Mouse (Mus musculus) left cerebral cortex, postnatal 36 days (tissue): ENCODE measurements around the gene Cic. TPM values are rescaled to one million over a fixed set of nuclear protein-coding genes. Genes with fewer than 3 reads are reported as not detected.

ENCODE experiments used
- DNase-seq, 2 experiments: peaks; one replicate each; pipeline ENCODE4 v3.0.0; 2021 to 2022; ENCODE audit warnings: low spot score in 2 of 2, mixed read lengths in 1 of 2
- intact Hi-C: fragments of 180-260 bp; cut with DNase I; formaldehyde crosslinking; loops from one replicate; pipeline ENCODE4 v1.15.1; 2025
- total RNA-seq, 2 experiments: library from RNA; stranded (reverse); gene quantifications; 2 replicates each; pipeline ENCODE4 v1.2.3; 2021

The Cic gene
- total RNA-seq, 2 experiments from 2014 or later = 206 to 234 TPM

GRCm38 (mm10) chr7:25279076-25279860, 11.8 kb downstream of the Cic start:
- intact Hi-C loops = loop anchor here (1.0 to 2.0 kb wide), 3 partner anchors 31 to 100 kb away; partner anchors contain the start of genes Megf8 and Pou2f2
- DNase-seq = peak; percentile 71 to 92

GRCm38 (mm10) chr7:25279861-25280791, 12.6 kb downstream of the Cic start:
- intact Hi-C loops = loop anchor here (1.0 to 2.0 kb wide), 3 partner anchors 32 to 101 kb away; partner anchors contain the start of genes Megf8 and Pou2f2
- DNase-seq = peak in 1 of 2 experiments; percentile 45

- DNase-seq = no peak
- intact Hi-C loops = no loop called here
Measured at GRCm38 (mm10) chr7:25281166-25281733, 13.7 kb downstream of the Cic start.

GRCm38 (mm10) chr7:25281734-25282601, 14.5 kb downstream of the Cic start:
- intact Hi-C loops = loop anchor here (2.0 kb wide), 1 partner anchor 15 kb away; the partner anchor contains the start of gene Pafah1b3
- peak; percentile 94 to 97 for DNase-seq

GRCm38 (mm10) chr7:25282731-25283211, 15.3 kb downstream of the Cic start:
- DNase-seq = peak in 1 of 2 experiments; percentile 53
- intact Hi-C loops = loop anchor here (2.0 kb wide), 1 partner anchor 14 kb away; the partner anchor contains the start of gene Pafah1b3

- intact Hi-C loops = loop anchor here (2.0 kb wide), 1 partner anchor 13 kb away; the partner anchor contains the start of gene Pafah1b3
- DNase-seq = no peak
Measured at GRCm38 (mm10) chr7:25283637-25284036, 16.1 kb downstream of the Cic start.

GRCm38 (mm10) chr7:25284171-25284570, 16.7 kb downstream of the Cic start:
- DNase-seq = no peak
- intact Hi-C loops = no loop called here

- intact Hi-C loops = no loop called here
Measured at GRCm38 (mm10) chr7:25284766-25285165, 17.3 kb downstream of the Cic start.

GRCm38 (mm10) chr7:25285511-25286238, 18.2 kb downstream of the Cic start:
- DNase-seq = no peak
- intact Hi-C loops = no loop called here

More at GRCm38 (mm10) chr7:25284766-25285165, 17.3 kb downstream of the Cic start:
- DNase-seq = no peak

- intact Hi-C loops = no loop called here
- no peak for DNase-seq
Measured at GRCm38 (mm10) chr7:25286989-25287388, 19.5 kb downstream of the Cic start.

GRCm38 (mm10) chr7:25288011-25288410, 20.5 kb downstream of the Cic start:
- DNase-seq = no peak
- intact Hi-C loops = no loop called here

GRCm38 (mm10) chr7:25288721-25289120, 21.2 kb downstream of the Cic start:
- DNase-seq = no peak
- intact Hi-C loops = no loop called here

GRCm38 (mm10) chr7:25289925-25290324, 22.4 kb downstream of the Cic start:
- intact Hi-C loops = no loop called here
- DNase-seq = no peak

GRCm38 (mm10) chr7:25290463-25290862, 23.0 kb downstream of the Cic start:
- no peak for DNase-seq
- intact Hi-C loops = no loop called here

- intact Hi-C loops = no loop called here
- DNase-seq = no peak
Measured at GRCm38 (mm10) chr7:25290911-25291310, 23.4 kb downstream of the Cic start.

- no peak for DNase-seq
- intact Hi-C loops = no loop called here
Measured at GRCm38 (mm10) chr7:25292107-25292506, 24.6 kb downstream of the Cic start.

GRCm38 (mm10) chr7:25293191-25293739, 25.8 kb downstream of the Cic start:
- intact Hi-C loops = no loop called here
- DNase-seq = no peak

GRCm38 (mm10) chr7:25294495-25294894, 27.0 kb downstream of the Cic start:
- intact Hi-C loops = no loop called here
- no peak for DNase-seq
